8 mouse cellular contexts compared by ENCODE assay signal in the genomic region with DNA sequence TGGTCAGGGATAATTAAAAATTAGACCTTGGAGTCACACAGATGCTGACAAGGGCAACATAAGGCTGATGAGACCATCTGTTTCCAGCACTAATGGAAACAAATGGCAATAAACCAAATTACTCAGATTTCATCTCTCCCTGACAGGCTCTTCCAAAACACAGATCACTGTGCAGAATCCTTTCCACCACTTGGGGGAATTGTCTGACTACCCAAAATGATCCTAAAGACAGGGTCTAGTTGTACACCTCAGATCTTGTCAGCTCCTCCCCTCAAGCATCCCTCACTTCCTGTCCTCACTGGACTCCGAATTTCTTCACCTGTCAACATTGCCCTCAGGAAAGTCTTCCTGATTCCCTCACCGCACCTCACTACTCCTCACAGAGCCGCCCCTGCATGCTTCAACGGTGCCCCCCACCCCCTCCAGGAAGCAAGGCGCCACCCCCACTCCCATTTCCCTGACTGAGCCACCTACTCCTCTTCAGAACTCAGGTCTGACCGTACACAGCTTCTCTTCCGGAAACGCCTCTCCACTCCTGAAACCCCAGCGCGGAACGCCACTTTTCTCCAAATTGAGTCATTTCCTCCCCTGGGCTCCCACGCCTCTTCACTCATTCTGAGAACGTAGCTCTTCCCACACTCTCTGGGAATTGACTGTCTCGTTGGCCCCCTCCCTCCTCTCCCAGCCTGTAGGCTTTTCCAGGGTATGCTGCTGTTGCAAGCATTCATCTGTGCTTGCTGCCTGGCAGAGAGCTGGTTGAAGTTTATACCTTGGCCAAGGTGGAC.
A peak's percentile ranks its signal among the peaks of the same experiment; 100 is the strongest.
DNase-seq lines count a peak whose midpoint lies in the region; ATAC-seq and TF ChIP-seq lines count a peak whose summit lies in the region.

No protein-coding gene starts in this region.

- H3K4me3 ChIP-seq in heart, embryonic 11.5 days (ENCODE audit: low read depth, low read length), result no peak overlapping the region
- H3K4me3 ChIP-seq in intestine, postnatal 0 days (ENCODE audit: low read depth, low read length), result no peak overlapping the region
- H3K4me3 ChIP-seq in stomach, embryonic 15.5 days (replicated peaks), result no peak overlapping the region

- TF ChIP-seq CTCF in intestine, postnatal 0 days (IDR thresholded peaks at IDR 0.05; ENCODE audit: low read depth), result 0 out of 2 replicates have a peak, but pooled peaks have one; percentile 2

- H3K4me2 ChIP-seq in heart, embryonic 11.5 days, result peak overlapping the region; percentile 35
- H3K4me2 ChIP-seq in intestine, postnatal 0 days (replicated peaks; ENCODE audit: low read depth), result no peak overlapping the region; the same call in 1 of the 2 replicates
- H3K4me2 ChIP-seq in stomach, embryonic 15.5 days, result peak overlapping the region; percentile 37

- no peak for DNase-seq in heart, postnatal 14 days
- peak; percentile 2 for DNase-seq in lung, postnatal 10 days
- DNase-seq in lung, postnatal 25 days (ENCODE audit: low spot score), result no peak
- DNase-seq in ovary, postnatal 10 days (ENCODE audit: low spot score), result no peak
- no peak for DNase-seq in retina, embryonic 14.5 days (ENCODE audit: low spot score)

- H3K27me3 ChIP-seq in heart, embryonic 11.5 days (ENCODE audit: control insufficient read depth, insufficient read depth, low read length), result no peaks in the 10 kb centered on the region
- H3K27me3 ChIP-seq in intestine, postnatal 0 days (replicated peaks; ENCODE audit: control insufficient read depth, insufficient read depth, low read length), result no peaks in the 10 kb centered on the region
- no peaks in the 10 kb centered on the region for H3K27me3 ChIP-seq in stomach, embryonic 15.5 days (replicated peaks)

- no peaks in the 10 kb centered on the region for H3K4me1 ChIP-seq in heart, embryonic 11.5 days (ENCODE audit: control insufficient read depth, insufficient read depth, low read length)
- H3K4me1 ChIP-seq in intestine, postnatal 0 days (replicated peaks; ENCODE audit: control insufficient read depth, insufficient read depth, low read length), result no peaks in the 10 kb centered on the region
- no peaks in the 10 kb centered on the region for H3K4me1 ChIP-seq in stomach, embryonic 15.5 days

- WGBS in heart, embryonic 11.5 days (ENCODE audit: insufficient replicate concordance), result 41% methylated on average over 14 of the region's 14 CpGs
- 59% methylated on average over 14 of the region's 14 CpGs for WGBS in intestine, postnatal 0 days
- WGBS in stomach, embryonic 15.5 days, result 52% methylated on average over 14 of the region's 14 CpGs

- no peak for ATAC-seq in heart, embryonic 11.5 days (replicated peaks; ENCODE audit: insufficient number of reproducible peaks, low FRiP score, low TSS enrichment)
- no peak for ATAC-seq in intestine, postnatal 0 days
- no peak for ATAC-seq in stomach, embryonic 15.5 days (ENCODE audit: insufficient read depth, low FRiP score, low read depth)

- intact Hi-C loops in heart, postnatal 14 days (cut with DNase I), result no loop called here

- H3K36me3 ChIP-seq in heart, embryonic 11.5 days (ENCODE audit: control insufficient read depth, insufficient read depth, low read length), result no peaks in the 10 kb centered on the region
- no peaks in the 10 kb centered on the region for H3K36me3 ChIP-seq in intestine, postnatal 0 days (ENCODE audit: control insufficient read depth, insufficient read depth)
- no peaks in the 10 kb centered on the region for H3K36me3 ChIP-seq in stomach, embryonic 15.5 days

- H3K27ac ChIP-seq in heart, embryonic 11.5 days (ENCODE audit: low read depth, low read length), result no peak overlapping the region
- no peak overlapping the region for H3K27ac ChIP-seq in intestine, postnatal 0 days (ENCODE audit: low read depth, low read length)
- no peak overlapping the region for H3K27ac ChIP-seq in stomach, embryonic 15.5 days

- H3K9ac ChIP-seq in heart, embryonic 11.5 days (ENCODE audit: low read depth, low read length), result no peak overlapping the region
- H3K9ac ChIP-seq in intestine, postnatal 0 days (ENCODE audit: low read depth, low read length), result no peak overlapping the region
- no peak overlapping the region for H3K9ac ChIP-seq in stomach, embryonic 15.5 days

- no peaks in the 10 kb centered on the region for H3K9me3 ChIP-seq in heart, embryonic 11.5 days (replicated peaks; ENCODE audit: control insufficient read depth, low read length)
- H3K9me3 ChIP-seq in intestine, postnatal 0 days (ENCODE audit: control insufficient read depth), result no peaks in the 10 kb centered on the region
- no peaks in the 10 kb centered on the region for H3K9me3 ChIP-seq in stomach, embryonic 15.5 days
